Mouse (Mus musculus) heart, embryonic 16.5 days (tissue): ENCODE data around the gene Ugt1a2. TPM values are rescaled to one million over a fixed set of nuclear protein-coding genes. Genes with fewer than 3 reads are reported as not detected.

Experiments
- ATAC-seq: fragments of 200-750 bp; cut with Nextera tagmentation; replicated peaks from 2 replicates; pipeline ENCODE4 v1.8.0; 2017; ENCODE audit warnings: moderate number of reproducible peaks; ENCODE audit not compliant: insufficient read depth, low FRiP score; ENCODE audit errors: extremely low read depth
- H3K27ac ChIP-seq: fragments of 300-500 bp; sonication (generic); 2 replicates; pipeline ENCODE4 v1.5.1; 2014; ENCODE audit warnings: mild to moderate bottlenecking, low read length, control low read depth, moderate library complexity
- H3K27me3 ChIP-seq: fragments of 300-500 bp; sonication (generic); 2 replicates; pipeline ENCODE4 v1.6.1; 2014; ENCODE audit warnings: low read length, mixed read lengths; ENCODE audit not compliant: control insufficient read depth, insufficient read depth
- H3K36me3 ChIP-seq: fragments of 300-500 bp; sonication (generic); 2 replicates; pipeline ENCODE4 v1.6.1; 2014; ENCODE audit not compliant: control insufficient read depth, insufficient read depth
- H3K4me1 ChIP-seq: fragments of 300-500 bp; sonication (generic); 2 replicates; pipeline ENCODE4 v1.6.1; 2014; ENCODE audit warnings: low read length, mixed read lengths; ENCODE audit not compliant: control insufficient read depth, insufficient read depth
- H3K4me2 ChIP-seq: fragments of 300-500 bp; sonication (generic); 2 replicates; pipeline ENCODE4 v1.6.1; 2014; ENCODE audit warnings: low read depth, mild to moderate bottlenecking, control low read depth, low read length
- H3K4me3 ChIP-seq: fragments of 300-500 bp; sonication (generic); 2 replicates; pipeline ENCODE4 v1.5.1; 2014; ENCODE audit warnings: mild to moderate bottlenecking, control low read depth, low read length
- H3K9ac ChIP-seq: fragments of 300-500 bp; sonication (generic); 2 replicates; pipeline ENCODE4 v1.6.1; 2014; ENCODE audit warnings: low read length, control low read depth
- H3K9me3 ChIP-seq: fragments of 300-500 bp; sonication (generic); replicated peaks from 2 replicates; pipeline ENCODE4 v1.6.1; 2016; ENCODE audit warnings: low read length; ENCODE audit not compliant: control insufficient read depth
- WGBS: fragments of 180-500 bp; shearing (Covaris S2); extraction: QIAGEN DNeasy Blood & Tissue Kit; methylation state at CpG from one replicate; pipeline ENCODE4 v1.1.7; 2014; 5-methylcytosine and 5-hydroxymethylcytosine counted together
- polyA plus RNA-seq: library from polyadenylated mRNA; unstranded; fragments of >200 nt; fragmentation: Nextera tagmentation; extraction: Ambion mirVana; gene quantifications from 2 replicates; pipeline ENCODE4 v1.2.1, GENCODE M21; 2015

Gene Ugt1a2
- polyA plus RNA-seq, 1 experiment from 2014 or later = not detected

GRCm38 (mm10) chr1:88215466-88216380 is 15.3 kb downstream of the Ugt1a2 start:
- ATAC-seq = no peak
- H3K9ac ChIP-seq = no peak overlapping the region
- H3K9me3 ChIP-seq = peaks cover 59% of the 10 kb centered on the region
- H3K4me1 ChIP-seq = no peaks in the 10 kb centered on the region
- no peak overlapping the region for H3K4me2 ChIP-seq
- no peaks in the 10 kb centered on the region for H3K36me3 ChIP-seq
- H3K4me3 ChIP-seq = no peak overlapping the region
- no peaks in the 10 kb centered on the region for H3K27me3 ChIP-seq
- no peak overlapping the region for H3K27ac ChIP-seq
- 61% methylated on average over 10 of the region's 10 CpGs for WGBS

GRCm38 (mm10) chr1:88216551-88216950 is 16.1 kb downstream of the Ugt1a2 start:
- Histone ChIP-seq H3K9me3 (peaks cover 56% of the 10 kb centered on the region), H3K36me3 (no peaks in the 10 kb centered on the region), H3K4me1 (no peaks in the 10 kb centered on the region), H3K27me3 (no peaks in the 10 kb centered on the region), H3K4me3 (no peak overlapping the region), H3K27ac (no peak overlapping the region), H3K4me2 (no peak overlapping the region), H3K9ac (no peak overlapping the region)
- no peak for ATAC-seq
- WGBS = 55% methylated on average over 2 of the region's 2 CpGs

- ATAC-seq = no peak
- no peaks in the 10 kb centered on the region for H3K36me3 ChIP-seq
- no peaks in the 10 kb centered on the region for H3K4me1 ChIP-seq
- no peak overlapping the region for H3K27ac ChIP-seq
- H3K4me2 ChIP-seq = no peak overlapping the region
- H3K9me3 ChIP-seq = peaks cover 50% of the 10 kb centered on the region
- H3K9ac ChIP-seq = no peak overlapping the region
- H3K27me3 ChIP-seq = no peaks in the 10 kb centered on the region
- WGBS = 58% methylated on average over 2 of the region's 2 CpGs
- H3K4me3 ChIP-seq = no peak overlapping the region
These were observed 16.7 kb downstream of the Ugt1a2 start for GRCm38 (mm10) chr1:88217144-88217543.

- no peak for ATAC-seq
- peaks cover 48% of the 10 kb centered on the region for H3K9me3 ChIP-seq
- no peak overlapping the region for H3K4me3 ChIP-seq
- H3K36me3 ChIP-seq = no peaks in the 10 kb centered on the region
- no peak overlapping the region for H3K27ac ChIP-seq
- no peaks in the 10 kb centered on the region for H3K27me3 ChIP-seq
- H3K9ac ChIP-seq = no peak overlapping the region
- 32% methylated on average over 3 of the region's 3 CpGs for WGBS
- no peaks in the 10 kb centered on the region for H3K4me1 ChIP-seq
- no peak overlapping the region for H3K4me2 ChIP-seq
These were observed 17.2 kb downstream of the Ugt1a2 start for GRCm38 (mm10) chr1:88217576-88217975.

GRCm38 (mm10) chr1:88218051-88218450 is 17.6 kb downstream of the Ugt1a2 start:
- H3K27me3 ChIP-seq = no peaks in the 10 kb centered on the region
- no peaks in the 10 kb centered on the region for H3K4me1 ChIP-seq
- no peak overlapping the region for H3K4me2 ChIP-seq
- H3K9me3 ChIP-seq = peaks cover 43% of the 10 kb centered on the region
- 63% methylated on average over 9 of the region's 9 CpGs for WGBS
- no peak overlapping the region for H3K4me3 ChIP-seq
- H3K9ac ChIP-seq = no peak overlapping the region
- no peaks in the 10 kb centered on the region for H3K36me3 ChIP-seq
- ATAC-seq = no peak
- no peak overlapping the region for H3K27ac ChIP-seq

GRCm38 (mm10) chr1:88218591-88218990 is 18.2 kb downstream of the Ugt1a2 start:
- H3K27ac ChIP-seq = no peak overlapping the region
- H3K4me3 ChIP-seq = no peak overlapping the region
- no peak for ATAC-seq
- H3K27me3 ChIP-seq = no peaks in the 10 kb centered on the region
- no peaks in the 10 kb centered on the region for H3K36me3 ChIP-seq
- H3K9me3 ChIP-seq = peaks cover 38% of the 10 kb centered on the region
- H3K4me2 ChIP-seq = no peak overlapping the region
- 44% methylated on average over 4 of the region's 4 CpGs for WGBS
- H3K9ac ChIP-seq = no peak overlapping the region
- no peaks in the 10 kb centered on the region for H3K4me1 ChIP-seq

GRCm38 (mm10) chr1:88219054-88219453 is 18.7 kb downstream of the Ugt1a2 start:
- H3K9ac ChIP-seq = no peak overlapping the region
- no peak for ATAC-seq
- H3K4me3 ChIP-seq = no peak overlapping the region
- H3K4me2 ChIP-seq = no peak overlapping the region
- H3K36me3 ChIP-seq = no peaks in the 10 kb centered on the region
- WGBS = 18% methylated on average over 1 of the region's 1 CpGs
- no peak overlapping the region for H3K27ac ChIP-seq
- no peaks in the 10 kb centered on the region for H3K4me1 ChIP-seq
- no peaks in the 10 kb centered on the region for H3K27me3 ChIP-seq
- peaks cover 33% of the 10 kb centered on the region for H3K9me3 ChIP-seq

GRCm38 (mm10) chr1:88220336-88220735 is 19.9 kb downstream of the Ugt1a2 start:
- no peak for ATAC-seq
- Histone ChIP-seq H3K27ac (no peak overlapping the region), H3K4me2 (no peak overlapping the region), H3K9me3 (peaks cover 26% of the 10 kb centered on the region), H3K4me1 (no peaks in the 10 kb centered on the region), H3K9ac (no peak overlapping the region), H3K36me3 (no peaks in the 10 kb centered on the region), H3K4me3 (no peak overlapping the region), H3K27me3 (no peaks in the 10 kb centered on the region)

- peaks cover 28% of the 10 kb centered on the region for H3K9me3 ChIP-seq
These were observed 21.8 kb downstream of the Ugt1a2 start for GRCm38 (mm10) chr1:88222216-88222615.

More at GRCm38 (mm10) chr1:88222216-88222615, 21.8 kb downstream of the Ugt1a2 start:
- H3K9ac ChIP-seq = no peak overlapping the region
- no peaks in the 10 kb centered on the region for H3K27me3 ChIP-seq
- WGBS = 48% methylated on average over 2 of the region's 2 CpGs
- H3K4me3 ChIP-seq = no peak overlapping the region
- ATAC-seq = no peak
- no peaks in the 10 kb centered on the region for H3K4me1 ChIP-seq
- H3K27ac ChIP-seq = no peak overlapping the region
- no peaks in the 10 kb centered on the region for H3K36me3 ChIP-seq
- H3K4me2 ChIP-seq = no peak overlapping the region
